Mouse (Mus musculus) lung, postnatal 4 days (tissue): ENCODE measurements around the gene Krt20.

Experiments
- DNase-seq, 2 experiments: peaks; one replicate each; pipeline ENCODE4 v3.0.0; 2021

The Krt20 gene

GRCm38 (mm10) chr11:99406186-99406585 is 31.8 kb downstream of the Krt20 start:
- DNase-seq = peak in 1 of 2 experiments; percentile 9

GRCm38 (mm10) chr11:99399956-99400549 is 37.9 kb downstream of the Krt20 start:
- DNase-seq = no peak

GRCm38 (mm10) chr11:99398832-99399231 is 39.1 kb downstream of the Krt20 start:
- no peak for DNase-seq

DNA sequence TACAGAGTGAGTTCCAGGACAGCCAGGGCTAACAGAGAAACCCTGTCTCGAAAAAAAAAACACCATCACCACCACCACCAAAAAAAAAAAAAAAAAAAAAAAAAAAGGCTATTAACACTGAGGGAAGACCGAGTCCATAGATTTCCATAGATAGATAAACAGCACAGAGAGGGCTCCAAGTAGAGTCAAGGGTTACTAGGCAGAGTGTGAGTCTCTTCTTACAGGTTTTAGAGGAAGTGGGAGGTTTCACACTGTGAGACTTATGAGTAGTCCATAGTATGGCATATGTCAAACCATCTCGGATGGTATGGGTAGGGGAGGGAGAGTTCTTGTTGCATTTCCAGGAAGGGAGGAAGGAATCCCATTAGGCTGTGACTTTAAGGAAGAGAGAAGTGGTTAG is 39.9 kb downstream of the Krt20 start:
- DNase-seq = no peak

- no peak for DNase-seq
Measured at GRCm38 (mm10) chr11:99396661-99397060, 41.3 kb downstream of the Krt20 start.

DNA sequence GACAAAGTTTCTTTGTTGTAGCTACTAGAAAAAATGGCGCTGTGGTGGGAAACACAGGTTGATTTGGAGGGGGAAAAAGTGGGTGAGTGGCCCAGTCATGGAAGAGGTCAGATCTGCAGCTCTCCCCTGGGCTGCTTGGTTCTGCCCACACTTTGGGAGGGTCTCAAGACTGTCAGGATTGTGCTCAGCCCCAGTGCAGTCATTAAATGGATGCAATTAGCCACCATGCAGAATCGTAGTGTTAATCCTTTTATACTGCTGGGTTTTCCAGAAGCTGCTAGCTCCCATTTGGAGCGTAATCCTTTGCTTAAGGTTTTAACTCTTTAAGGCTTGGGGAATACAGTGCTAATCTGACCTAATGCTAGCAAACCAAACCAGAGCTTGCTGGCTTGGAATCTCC is 41.9 kb downstream of the Krt20 start:
- no peak for DNase-seq

- DNase-seq = no peak
Measured at GRCm38 (mm10) chr11:99392492-99392891, 45.5 kb downstream of the Krt20 start.

- no peak for DNase-seq
Measured at GRCm38 (mm10) chr11:99391375-99391774, 46.6 kb downstream of the Krt20 start.

GRCm38 (mm10) chr11:99390866-99391265 is 47.1 kb downstream of the Krt20 start:
- no peak for DNase-seq

DNA sequence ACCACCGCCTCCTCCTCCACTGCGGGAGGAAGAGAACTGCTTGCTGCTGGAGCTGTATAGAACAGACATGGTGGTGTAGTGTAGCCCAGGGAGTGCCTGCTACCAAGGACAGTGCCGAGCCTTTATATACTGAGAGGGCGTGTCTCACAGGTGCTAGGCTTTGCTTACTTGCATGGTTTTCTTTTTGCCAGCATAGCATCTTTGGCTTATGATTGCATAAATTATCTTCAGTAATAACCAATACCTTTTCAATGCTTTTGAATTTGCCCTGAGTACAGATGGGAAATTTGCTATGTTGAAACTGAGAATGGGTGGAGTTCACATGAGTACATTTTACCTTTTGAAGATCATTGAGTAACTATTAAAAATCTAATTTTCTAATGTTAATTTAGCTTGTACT is 48.7 kb downstream of the Krt20 start, which contains the start of gene Krt10:
Gene Krt10 (minus strand): TSS at position 101 of the 400 bp plus-strand sequence.
- no peak for DNase-seq

DNA sequence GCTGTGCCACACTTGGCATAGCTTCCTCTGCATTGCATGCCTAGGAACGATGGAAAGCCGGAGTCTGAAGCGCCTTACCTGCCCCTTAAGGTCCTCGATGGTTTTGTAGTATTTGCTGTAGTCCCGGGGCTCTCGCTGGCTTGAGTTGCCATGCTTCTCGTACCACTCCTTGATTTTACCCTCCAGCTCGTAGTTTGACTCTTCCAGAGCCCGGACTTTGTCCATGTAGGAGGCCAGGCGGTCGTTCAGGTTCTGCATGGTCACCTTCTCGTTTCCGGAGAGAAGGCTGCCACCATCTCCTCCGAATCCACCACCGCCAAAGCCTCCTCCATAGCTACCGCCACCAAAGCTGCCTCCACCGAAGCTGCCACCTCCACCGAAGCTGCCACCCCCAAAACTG is 49.3 kb downstream of the Krt20 start:
- DNase-seq = no peak

DNA sequence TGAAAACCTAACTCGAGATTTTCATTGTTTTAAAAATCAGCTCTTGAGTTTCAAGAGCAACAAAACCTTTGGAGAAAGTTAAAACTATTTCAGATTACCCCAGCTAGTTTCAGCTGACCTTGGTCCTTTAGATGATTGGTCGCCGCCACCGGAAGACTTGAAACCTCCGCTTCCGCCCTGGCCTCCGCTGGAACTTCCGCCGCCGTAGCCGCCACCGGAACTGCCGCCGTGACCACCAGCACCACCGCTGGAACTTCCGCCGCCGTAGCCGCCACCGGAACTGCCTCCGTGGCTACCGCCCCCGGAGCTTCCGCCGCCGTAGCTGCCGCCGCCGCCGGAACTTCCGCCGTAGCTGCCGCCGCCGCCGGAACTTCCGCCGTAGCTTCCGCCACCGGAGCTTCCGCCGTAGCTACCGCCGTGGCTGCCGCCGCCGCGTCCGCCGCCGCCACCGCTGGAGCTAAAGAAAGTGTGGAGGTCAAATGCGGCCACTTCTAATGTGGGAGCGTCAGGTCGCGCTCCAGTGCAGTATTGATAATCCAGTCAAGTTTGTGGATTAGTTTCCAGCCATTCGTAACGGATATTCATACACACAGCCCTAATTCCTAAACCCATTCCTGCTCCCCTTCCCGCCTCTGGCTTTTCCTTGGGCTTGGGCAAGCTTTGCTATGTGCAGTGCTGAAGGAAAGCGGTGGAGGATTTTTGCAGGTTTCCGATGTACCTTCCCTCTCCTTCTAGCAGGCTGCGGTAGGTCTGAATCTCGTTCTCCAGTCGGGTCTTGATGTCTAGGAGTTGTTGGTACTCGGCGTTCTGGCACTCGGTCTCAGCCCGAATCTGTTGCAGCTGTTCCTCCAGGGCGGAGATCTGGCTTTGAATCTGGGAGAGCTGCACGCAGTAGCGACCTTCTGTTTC is 51.9 kb downstream of the Krt20 start:
- DNase-seq = peak; percentile 92 to 96

- DNase-seq = peak; percentile 67 to 79
Measured at GRCm38 (mm10) chr11:99379568-99379967, 58.4 kb downstream of the Krt20 start.
